Mouse (Mus musculus) left cerebral cortex, postnatal 14 days (tissue): ENCODE results near the gene Gnaq. TPM values are rescaled to one million over a fixed set of nuclear protein-coding genes. Genes with fewer than 3 reads are reported as not detected.
"Not testable (repeated sequence)": the region's sequence is repeated elsewhere in the genome, so short reads cannot be mapped to it uniquely, and the experiment has no call there.

Experiments
- DNase-seq, 2 experiments: peaks; one replicate each; pipeline ENCODE4 v3.0.0; 2021 to 2022; ENCODE audit warnings: low spot score in 2 of 2, mixed read lengths in 1 of 2
- intact Hi-C: fragments of 180-260 bp; cut with DNase I; formaldehyde crosslinking; loops from one replicate; pipeline ENCODE4 v1.15.1; 2025
- total RNA-seq, 2 experiments: library from RNA; stranded (reverse); gene quantifications; 2 replicates each; pipeline ENCODE4 v1.2.3; 2021

The Gnaq gene
- total RNA-seq, 2 experiments from 2014 or later, result 177 to 181 TPM

DNA sequence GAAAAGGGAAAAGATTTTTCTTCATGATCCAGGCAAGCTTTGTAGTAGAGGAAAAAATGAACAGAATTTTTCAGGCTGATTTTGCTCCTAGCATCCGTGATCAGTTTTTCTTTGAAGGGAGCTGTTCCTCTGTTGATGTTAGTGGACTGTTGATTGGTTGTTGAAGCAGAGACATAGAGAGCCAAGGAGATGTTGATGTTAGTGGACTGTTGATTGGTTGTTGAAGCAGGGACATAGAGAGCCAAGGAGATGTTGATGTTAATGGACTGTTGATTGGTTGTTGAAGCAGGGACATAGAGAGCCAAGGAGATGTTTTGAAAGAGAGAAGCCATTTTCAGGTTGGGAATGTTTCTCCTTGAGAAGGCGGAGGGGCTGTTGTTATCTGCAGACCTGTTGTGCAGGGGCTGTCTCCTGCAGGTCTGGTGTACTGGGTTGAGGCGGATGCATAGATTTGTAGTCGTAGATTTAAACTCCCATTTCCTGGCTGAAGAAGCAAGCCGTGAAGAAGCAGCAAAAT lies 5.5 kb downstream of the Gnaq start:
- intact Hi-C loops, result loop anchor here (10.0 kb wide), 1 partner anchor 187 kb away; no protein-coding TSS in a partner anchor
- peak in 1 of 2 experiments; percentile 67 for DNase-seq

DNA sequence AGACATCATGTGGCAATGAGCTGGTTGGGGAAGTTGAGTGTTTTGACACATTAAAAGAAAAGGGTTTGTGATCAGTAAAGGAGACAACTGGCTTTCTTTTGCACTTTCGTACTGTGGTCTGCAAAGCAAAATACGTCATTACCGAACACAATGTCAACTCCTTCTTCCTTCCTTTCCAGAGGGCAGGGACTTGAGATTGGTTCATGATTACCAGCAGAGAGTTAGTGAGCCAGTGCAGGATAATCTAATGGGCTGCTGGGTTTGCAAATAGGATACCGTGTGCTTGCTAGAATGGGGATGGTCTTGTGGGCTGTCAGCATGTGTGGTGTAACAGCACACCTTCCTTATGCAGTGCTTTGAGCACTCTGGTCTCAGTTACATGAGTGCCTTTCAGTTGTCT lies 8.1 kb downstream of the Gnaq start:
- DNase-seq, result no peak
- intact Hi-C loops, result no loop called here

DNA sequence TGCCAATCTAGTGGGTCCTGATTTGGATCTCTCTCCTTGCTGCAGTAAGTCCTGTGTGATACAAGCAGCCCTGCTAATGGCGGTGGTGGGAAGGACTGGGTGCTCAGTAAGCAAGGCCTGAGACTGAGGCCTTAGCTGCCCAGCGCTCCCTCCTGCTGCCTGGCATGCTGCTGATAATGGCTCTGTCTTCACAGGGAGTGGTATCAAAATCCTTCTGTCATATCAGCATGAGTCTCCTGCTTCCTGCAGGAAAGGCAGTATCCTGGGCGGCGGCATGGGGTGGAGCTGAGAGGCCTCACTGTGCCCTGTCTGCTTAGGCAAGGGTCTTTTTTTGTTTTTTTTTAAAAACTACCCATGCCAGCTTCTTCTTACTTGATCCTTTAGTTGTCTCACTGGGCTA lies 9.2 kb downstream of the Gnaq start:
- DNase-seq, result no peak
- intact Hi-C loops, result no loop called here

DNA sequence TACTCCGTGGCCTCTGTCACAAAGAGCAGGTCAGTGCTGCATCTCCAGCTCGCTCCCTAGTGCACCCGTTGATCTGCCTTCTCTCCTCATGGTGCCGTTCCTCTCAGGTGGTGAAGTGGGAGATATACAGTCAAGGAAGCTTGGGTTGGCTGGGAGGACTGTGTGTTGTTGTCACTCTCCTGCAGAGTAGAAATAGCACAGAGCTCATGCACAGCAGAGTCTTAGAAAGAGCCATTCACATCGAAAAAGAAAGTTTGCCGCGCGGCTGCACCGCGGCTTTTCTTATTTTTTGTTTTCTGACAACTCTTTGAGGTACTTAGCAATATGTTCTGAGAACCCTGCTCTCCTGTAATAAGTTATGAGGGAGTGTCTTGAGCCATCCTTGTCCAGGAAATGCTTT lies 10.4 kb downstream of the Gnaq start:
- no peak for DNase-seq
- intact Hi-C loops, result no loop called here

DNA sequence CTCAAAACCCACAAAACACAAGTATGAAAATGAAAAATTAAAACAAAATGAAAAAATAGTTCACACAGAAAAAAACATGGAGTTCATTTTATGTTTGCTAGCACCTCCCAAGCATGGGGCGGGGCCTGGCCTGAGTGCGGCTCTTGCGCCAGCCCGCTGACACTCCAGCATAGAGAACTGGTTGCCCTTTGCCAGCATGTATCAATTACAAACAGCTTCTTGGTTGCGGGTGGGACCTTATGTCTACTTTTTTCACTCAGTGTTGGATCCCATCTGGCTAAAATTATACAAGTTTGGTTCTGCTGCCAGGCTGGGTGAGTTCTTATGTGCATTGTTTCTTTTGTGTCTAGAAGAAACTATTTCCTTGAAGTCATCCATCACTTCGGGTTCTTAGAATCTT lies 14.8 kb downstream of the Gnaq start:
- intact Hi-C loops, result no loop called here
- DNase-seq, result no peak

DNA sequence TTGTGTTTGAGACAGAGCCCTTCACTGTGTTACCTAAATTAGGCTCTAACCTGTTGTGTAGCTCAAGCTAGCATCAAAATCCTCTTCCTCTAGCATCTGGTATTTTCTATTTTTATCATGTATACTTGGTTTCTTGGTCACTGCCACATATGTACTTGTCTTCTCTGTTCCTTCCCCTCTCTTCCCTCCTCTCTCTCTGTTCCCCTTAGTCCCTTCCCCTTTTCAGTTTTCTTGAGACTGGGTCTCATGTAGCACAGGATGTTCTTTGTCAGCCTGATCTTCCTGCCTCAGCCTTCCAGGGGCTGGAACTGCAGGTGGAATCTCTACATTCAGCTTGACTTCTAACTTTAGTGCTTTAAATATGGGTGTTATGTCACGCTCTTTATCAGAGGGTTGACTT lies 16.5 kb downstream of the Gnaq start:
- no peak for DNase-seq
- intact Hi-C loops, result no loop called here

DNA sequence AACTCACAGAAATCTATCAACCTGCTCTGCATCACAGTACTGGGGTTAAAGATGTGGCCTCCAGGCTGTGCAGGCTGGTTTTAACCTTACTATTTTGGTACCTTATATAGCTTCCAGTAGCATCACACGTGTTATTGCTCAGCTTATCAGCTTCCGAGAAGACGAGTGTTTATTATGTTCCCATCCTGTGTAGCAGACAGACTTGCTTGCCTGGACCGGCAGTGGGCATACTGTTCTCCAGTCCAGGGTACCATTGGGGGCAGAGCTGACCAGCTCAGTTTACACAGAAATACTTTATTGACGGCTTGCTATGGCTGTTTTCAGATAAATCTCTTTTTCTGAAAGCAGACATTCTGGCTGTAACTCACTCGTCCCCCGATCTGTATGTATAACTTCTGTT lies 17.7 kb downstream of the Gnaq start:
- intact Hi-C loops, result no loop called here
- no peak for DNase-seq

DNA sequence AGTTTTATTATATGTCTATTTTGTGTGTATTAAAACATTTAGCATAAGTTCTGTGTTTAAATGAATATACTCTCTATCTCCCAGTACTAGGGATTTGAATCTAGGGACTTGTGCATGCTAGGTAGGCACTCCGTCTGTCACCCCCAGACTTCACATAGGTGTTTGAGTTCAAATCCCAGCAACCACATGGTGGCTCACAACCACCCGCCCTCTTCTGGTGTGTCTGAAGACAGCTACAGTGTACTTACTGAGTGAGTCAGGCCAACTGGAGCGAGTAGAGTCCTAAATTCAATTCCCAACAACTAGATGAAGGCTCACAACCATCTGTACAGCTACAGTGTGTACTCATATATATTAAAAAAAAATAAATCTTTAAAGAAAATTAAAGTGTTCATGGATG lies 21.2 kb downstream of the Gnaq start:
- intact Hi-C loops, result no loop called here
- DNase-seq, result no peak

DNA sequence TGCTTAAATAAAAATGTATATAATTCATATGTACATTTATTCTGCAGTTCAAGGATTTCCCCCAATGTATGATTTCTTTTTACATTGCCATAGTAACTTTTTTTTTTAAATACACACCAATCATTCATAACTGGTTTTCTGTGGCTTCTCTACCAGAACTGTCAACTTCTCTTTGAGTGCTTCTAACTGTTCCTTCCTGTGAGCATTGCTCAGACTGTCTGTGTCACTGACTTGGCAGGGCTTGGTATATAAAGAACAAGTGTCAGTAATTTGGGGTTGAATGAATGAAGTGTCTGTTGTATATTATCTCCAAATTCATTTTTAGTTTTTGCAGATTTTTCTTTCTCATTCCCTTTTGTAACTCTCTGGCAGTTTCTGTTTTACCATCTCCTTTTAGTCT lies 21.8 kb downstream of the Gnaq start:
- intact Hi-C loops, result no loop called here
- no peak for DNase-seq

DNA sequence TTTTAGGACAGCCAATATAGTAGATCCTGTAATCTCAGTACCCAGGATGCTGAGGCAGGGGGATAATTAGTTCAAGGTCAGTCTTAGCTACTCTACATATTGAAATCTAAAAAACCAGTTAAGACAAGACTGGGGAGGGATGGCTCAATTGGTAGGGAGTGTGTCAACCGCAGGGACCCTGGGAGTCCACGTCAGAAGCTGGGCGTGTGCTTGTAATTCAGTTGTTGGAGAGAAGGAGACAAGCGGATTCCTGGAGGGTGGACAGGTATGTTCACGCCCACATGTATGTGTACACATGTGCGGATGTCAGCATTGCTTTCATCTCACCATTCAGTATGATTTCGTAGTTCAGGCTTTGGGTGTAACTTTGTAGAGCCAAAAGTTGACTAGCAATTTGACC lies 24.5 kb downstream of the Gnaq start:
- intact Hi-C loops, result no loop called here
- DNase-seq, result no peak

DNA sequence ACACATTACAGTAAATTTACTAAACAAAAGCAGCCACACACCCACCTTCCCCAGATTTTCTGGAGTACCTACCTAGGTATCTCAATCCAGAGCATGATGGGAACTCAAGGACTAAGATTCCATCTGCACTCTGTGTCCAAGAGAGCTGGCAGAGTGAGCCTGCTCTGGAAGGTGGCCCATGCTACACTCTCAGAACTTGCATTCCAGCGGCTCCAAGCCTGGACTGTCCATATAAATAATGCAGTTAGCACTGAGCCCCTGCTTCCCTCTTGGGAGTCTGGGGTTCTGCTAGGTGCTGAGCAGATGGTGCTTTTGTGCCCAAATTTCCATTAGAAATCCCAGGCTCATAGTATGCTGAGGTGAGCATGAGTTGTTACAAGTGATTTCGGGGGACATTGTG lies 28.1 kb downstream of the Gnaq start:
- no peak for DNase-seq
- intact Hi-C loops, result no loop called here

DNA sequence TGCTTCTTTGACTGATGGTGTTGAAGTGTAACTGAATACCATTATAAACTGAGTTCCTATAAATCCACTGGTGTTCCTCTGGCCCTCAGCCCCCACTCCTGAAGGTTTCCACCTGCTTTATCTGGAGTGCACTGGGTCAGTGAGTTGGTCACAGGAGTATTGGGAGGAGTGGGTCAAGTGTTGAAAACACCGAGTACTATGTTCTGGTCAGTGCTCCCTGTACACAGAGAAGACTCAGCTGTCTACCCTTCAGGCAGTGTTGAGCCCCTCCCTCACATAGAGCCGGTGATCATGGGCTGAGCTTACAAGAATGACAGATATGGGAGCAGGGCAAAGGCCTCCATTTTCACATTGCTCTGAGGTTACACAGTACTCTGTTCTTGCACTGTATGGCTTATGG lies 28.6 kb downstream of the Gnaq start:
- intact Hi-C loops, result no loop called here
- DNase-seq, result no peak

DNA sequence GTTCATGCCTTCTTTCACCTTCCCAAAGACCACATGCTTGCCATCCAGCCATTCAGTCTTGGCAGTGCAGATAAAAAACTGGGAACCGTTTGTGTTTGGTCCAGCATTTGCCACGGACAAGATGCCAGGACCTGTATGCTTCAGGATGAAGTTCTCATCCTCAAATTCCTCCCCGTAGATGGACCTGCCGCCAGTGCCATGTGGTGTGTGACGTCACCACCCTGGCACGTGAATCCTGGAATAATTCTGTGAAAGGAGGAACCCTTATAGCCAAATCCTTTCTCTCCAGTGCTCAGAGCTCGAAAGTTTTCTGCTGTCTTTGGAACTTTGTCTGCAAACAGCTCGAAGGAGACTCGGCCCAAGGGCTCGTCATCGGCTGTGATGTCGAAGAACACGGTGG lies 31.8 kb downstream of the Gnaq start:
- intact Hi-C loops, DNase-seq: not testable (repeated sequence)

DNA sequence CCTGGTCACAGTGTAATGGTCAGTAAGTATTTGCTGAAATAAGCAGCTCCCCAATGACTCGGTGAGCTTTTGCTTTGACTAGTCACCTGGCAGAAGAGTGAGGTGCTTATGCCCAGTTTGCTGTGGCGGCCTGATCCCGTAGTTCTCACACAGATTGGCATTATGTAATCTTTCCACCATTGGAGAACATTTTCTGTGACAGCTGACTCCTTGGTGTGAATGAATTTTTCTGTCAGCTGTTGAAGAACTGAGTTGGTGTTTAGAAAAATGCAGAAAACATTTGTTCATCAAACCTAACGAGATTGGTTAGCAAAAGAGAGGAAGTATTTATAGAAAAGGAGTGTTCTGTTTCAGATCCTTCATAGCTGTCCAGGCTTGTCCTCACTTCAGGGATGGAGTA lies 34.6 kb downstream of the Gnaq start:
- peak in 1 of 2 experiments; percentile 38 for DNase-seq
- intact Hi-C loops, result no loop called here

DNA sequence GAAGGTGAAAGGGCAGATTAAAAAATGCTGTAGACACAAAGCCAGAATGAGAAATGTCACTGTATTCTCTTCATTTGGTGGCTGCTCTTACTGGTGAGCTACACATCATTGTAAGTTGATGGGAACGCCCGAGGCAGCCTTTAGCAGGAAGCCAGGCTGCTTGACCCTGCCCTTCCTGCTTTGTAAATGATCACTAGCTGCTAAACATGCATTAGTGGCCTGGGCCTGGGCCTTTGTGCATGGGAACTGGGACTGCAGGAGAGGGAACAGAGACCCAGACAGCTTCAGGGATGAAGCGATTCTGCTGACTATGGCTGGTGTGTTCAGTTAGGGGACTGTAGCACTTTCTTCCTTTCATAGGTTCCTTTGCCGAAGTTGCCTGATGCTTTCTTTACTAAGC lies 35.6 kb downstream of the Gnaq start:
- intact Hi-C loops, result no loop called here
- no peak for DNase-seq

DNA sequence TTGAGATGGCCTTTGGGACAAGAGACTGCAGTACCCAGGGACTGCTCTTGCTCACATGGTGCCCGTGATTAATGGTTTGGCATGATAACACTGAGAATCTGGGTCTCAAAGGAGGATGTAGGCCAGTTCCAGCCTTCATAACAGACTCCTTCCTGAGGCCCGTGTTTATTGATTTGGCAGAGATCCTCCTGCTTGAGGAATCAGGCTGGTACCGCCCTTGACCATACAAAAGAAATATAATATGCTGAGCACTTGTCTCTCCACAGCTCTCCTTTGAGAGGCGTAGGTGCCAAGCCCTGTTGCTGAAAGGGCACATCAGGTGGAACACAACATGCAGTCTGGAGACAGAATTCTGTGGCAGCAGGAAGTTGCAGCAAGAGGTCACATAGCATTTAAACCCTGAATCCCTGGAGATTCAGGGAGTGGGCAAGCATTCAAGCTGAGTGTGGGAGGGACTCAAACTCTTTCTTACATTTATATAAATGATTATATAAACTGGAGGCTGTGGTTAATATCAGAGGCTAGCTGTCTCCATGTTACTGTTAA lies 36.1 kb downstream of the Gnaq start:
- DNase-seq, result no peak
- intact Hi-C loops, result no loop called here

DNA sequence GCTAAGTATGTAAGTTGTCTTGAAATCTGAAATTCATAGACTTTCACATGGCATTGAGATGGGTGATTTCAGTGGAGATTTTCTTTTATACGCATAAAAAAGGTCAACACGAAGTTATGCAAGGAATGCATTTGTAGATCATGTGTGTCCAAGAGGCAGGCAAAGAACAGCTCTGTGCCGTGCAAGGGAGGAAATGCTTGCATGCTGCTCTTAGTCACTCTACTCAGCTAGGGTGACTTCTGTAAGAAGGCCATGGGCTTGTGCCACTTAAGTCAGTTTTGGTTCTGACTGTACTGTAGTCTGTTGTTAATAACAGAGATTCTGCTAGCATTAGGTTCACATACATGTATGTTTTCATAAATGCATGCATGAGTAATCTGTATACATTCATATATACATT lies 38.1 kb downstream of the Gnaq start:
- intact Hi-C loops, result no loop called here
- no peak for DNase-seq

DNA sequence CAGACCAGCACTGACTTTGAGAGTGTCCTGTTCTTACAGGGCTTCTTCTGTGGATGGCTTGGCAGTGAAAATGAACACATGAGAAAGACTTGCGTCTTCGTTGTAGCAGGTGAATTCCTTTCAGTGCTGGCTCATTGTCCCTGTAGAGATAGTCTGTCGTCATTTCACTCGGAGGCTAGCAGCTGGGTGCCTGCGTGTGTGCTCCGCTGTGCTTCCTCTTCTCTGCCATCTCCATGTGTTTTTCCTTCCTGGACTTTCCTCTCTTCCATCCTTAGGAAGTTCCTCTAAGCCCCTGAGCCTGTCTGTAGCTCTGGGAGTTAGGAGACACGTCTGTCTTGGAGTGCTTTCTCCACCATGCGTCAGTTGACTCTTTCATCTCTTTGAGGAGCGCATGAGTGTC lies 41.1 kb downstream of the Gnaq start:
- no peak for DNase-seq
- intact Hi-C loops, result no loop called here

DNA sequence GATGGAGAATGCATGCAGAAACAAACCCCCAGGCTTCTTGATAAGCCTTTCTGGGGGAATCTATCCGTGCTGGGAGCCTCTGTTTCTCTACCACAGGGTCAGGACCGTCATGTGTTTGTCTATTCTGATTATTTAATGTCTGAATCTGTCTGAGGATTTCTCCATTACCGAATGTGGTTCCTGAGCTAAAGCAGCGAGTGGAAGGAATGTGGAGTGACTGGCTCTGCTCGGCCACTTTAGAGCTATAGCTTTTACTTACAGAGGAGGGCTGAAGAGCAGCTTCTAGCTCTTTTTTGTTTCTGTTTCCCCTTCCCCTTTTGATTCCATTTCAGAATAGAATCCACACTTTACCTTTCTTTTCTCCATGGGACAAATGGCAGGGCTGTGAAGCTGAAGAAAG lies 43.8 kb downstream of the Gnaq start:
- intact Hi-C loops, result no loop called here
- no peak for DNase-seq

DNA sequence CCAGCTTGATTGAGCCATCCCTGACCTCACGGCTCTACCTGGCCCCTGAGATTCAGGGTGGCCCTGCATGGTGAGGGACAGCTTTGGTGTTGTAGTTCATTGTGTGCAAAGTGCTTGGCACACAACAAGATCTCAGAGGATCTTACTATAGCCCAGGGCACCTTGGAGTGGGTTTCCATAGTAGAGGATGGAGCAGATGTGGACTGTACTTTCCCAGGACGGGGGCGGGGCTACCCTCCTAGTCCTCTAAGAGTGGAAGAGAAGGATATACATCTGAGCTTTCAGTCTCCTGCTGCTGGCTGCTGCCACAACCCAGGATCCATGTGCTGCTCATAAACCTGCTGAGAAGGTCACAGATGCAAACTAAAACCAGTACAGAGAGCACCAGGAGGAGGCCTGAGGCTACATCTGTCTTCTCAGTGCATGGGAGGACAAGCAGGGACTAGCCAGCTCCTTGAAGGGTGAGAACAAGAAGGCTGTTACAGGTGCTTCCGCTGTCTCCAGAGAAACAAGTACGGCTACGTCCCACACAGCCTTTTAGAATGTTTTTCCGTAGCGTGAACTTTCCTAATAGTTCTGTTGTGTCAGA lies 44.6 kb downstream of the Gnaq start:
- no peak for DNase-seq
- intact Hi-C loops, result no loop called here

DNA sequence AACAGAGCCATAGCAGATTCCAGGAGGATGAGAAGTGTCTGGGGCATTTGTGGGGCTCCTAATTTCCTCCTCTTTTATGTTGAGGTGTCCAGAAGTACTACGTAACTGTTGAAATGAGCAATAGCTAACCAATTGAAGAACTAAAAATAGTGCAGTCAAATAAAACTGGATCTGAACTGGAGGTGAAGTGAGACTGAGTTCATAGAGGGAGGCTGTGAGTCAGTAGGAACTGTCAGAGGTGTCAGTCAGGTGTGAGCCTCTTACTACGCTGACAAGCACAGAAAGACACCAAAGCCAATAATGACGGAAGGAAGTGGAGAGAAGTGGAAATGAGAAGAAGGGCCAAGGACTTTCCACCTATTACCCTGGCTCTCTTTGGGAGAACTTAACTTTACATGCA lies 48.6 kb downstream of the Gnaq start:
- no peak for DNase-seq
- intact Hi-C loops, result no loop called here
